Mouse (Mus musculus): ENCODE data around the gene Snx29.

Snx29 gene

DNA sequence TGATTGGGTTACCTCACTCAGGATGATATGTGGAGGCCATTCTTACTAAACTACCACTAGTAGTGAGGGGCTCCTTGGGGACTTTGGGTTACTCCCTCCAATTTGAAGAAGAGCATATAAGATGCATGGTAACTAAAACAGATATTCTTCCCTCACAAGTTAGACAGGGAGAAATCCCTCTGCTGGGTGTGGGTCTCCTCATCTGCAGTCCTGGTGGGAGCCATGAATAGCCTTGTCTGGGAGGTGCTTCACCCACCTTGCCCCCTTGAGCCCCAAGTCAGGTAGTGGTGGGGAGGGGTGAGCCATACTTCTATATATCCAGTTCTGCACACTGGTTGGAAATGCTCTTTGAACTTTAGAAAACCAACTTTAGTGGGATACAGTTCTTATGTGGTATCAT, 218.3 kb downstream of the Snx29 start:
- DNase-seq, result no peak

DNA sequence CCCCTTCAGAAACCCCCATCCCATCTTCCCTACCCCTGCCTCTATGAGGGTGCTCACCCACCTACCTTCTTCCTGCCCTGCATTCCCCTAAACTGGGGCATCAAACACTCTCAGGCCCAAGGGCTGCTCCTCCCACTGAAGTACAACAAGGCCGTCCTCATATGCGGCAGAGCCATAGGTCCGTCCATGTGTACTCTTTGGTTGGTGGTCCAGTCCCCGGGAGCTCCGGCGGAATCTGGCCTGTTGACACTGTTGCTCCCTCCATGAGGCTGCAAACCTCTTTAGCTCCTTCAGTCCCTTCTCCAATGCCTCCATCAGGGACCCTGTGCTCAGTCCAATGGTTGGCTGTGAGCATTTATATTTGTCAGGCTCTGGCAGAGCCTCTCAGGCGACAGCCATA, 219.1 kb downstream of the Snx29 start:
- DNase-seq, result no peak

DNA sequence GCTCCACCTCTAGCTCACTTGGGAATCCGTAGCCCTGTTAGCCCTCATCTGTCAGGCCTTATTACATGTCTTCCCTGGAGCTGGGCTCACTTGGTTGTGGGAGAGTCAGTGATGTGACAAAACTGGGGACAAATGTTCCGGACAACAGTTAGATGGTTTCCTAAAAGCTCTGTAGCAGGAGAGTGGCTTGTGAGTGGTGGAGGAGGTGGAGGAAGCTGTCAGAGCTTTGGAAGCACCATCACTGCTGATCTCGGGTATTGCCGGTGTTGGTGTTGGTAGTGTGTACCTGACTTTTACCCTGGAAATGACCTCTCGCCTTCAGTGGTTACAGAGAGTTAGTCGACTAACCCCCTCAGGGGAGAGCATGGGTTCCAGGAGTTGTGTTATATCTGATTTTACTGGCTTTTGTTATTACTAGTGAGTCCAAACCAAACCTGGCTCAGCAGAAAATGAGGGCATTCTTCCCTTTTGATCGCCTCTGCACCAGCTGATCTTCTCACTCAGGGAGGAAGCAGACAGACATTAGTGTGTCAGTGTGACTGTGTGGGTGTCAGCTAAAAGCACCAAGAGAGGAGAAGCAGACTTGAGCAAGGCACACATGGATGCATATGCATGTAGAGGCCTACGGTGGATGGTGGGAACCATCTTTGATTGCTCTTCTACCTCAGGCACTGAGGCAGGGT, 227.5 kb downstream of the Snx29 start:
- no peak for DNase-seq

DNA sequence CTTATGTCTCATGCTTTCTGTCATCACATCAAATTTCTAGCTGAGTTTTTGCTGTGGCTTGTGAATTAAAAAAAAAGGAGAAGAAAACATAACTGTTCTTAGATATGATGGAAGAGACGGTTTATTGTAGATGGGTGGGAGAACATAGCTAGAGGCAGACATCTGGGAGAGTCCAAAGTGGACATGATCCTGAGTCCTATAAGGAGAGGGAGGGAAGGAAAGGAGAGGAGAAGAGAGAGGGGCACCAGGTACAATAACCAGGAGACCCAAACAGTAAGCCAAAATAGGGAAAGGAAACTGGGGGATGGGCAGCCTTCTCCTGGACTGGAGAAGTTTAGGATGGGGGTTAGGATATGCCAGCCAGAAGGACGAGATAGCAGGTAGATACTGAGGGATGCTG, 239.0 kb downstream of the Snx29 start:
- DNase-seq, result no peak

DNA sequence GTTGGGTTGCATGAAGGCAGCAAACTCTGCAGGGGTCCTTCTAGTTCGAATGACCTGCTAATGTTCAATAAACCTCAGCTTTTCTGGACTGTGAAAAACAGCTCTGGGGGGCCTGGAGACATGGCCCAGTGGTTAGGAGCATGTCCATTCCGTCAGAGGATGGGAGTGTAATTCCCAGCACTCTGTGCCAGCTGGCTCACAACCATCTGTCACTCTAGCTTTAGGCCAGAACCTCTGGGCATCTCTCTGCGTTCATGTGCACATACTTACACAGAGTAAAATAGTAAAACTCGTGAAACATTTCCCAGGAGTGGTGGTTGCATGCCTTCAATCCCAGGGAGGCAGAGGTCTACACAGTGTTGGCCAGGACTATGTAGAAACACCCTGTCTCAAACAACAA, 241.1 kb downstream of the Snx29 start:
- no peak for DNase-seq

DNA sequence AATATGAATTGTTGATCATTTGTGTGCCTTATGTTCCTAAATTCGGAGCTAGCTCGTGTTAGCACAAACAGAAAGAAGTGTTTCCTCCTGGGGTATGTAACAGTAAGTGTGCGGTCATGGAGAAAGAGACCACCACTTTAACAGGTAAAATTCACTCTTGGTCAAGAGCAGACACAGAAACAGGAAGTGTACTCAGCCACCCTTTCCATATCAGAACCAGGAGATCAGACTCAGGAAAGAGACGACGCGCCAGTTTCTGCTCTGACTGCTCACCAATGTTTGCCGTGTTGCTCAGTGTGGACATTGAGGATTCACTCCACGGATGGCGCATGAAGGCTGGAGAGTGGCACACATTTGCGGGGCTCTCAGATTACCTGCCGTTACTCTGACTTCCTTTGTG, 242.4 kb downstream of the Snx29 start:
- DNase-seq, result no peak

DNA sequence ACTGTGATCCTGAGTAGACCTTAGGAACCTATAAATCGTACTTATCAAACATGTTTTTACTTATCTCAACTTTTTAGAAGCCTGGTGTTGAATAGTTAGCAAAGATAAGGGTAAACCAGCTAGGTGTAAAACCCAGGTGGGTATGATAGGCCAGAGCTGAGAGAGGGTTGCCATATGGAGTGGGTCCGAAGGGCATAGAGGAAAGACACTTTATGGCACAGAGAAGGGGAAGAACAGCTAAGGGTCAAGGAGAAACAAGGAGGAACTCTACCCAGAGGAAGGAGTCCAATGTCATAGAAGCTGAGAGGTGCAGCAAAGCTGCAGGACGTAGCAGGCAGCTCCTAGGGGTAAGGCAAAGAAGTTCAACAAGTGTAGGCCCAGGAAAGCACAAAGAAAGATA, 244.9 kb downstream of the Snx29 start:
- no peak for DNase-seq

DNA sequence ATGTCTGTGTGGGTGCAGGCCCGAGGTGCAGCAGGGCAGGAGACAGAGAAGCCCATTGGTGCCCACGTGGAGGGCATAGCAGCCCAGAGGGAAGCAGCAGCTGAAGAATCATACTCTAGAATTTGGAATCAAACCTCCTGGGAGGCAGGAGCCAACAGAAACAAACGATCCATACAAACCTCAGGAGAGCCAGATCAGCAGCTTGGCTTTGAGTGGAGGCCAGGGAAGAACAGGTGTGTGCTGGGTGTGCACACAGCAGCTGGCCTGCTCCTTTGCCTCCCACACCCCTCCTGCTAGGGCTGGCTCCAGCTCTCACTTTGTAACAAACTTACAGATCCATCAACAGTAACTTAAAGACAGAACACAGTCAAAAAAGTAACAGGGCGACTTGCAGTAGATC, 245.4 kb downstream of the Snx29 start:
- no peak for DNase-seq

DNA sequence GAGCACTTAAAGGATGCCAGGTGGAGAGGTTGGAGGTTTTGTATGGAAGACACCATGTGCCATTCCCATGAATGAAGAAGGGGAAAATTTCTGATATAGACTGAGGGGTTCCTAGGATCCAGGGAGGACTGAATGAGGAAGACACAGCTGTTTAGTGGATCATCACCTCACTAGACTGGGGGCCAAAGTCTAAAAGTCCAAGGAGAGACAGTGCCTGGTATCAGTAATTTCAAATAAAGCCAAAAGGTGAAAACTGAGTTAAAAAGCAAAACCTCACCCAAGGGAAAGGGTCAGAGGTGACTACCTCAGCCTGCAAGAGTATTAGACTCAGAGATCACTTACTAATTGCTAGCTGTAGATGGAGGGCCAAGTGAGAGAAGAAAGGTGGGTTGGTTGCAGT, 245.9 kb downstream of the Snx29 start:
- DNase-seq, result no peak

DNA sequence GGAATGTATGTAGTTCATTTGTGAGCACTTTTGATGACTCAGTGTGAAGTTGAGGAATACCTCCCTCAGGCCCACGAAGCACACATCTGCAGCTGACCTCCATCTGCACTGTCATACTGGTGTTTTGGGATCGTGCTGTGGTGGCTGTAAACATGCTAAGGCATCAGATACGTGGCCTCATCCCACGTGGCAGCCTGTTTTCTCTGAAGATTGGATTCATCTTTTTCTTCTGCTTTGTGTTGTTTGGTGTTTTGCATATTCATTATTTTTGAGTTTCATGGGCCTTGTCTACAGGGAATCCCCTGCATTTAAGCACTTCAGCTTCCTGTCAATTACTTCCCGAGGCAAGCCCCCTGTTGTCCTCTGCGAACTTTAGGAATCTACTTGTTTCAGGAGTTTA, 246.4 kb downstream of the Snx29 start:
- DNase-seq, result no peak

DNA sequence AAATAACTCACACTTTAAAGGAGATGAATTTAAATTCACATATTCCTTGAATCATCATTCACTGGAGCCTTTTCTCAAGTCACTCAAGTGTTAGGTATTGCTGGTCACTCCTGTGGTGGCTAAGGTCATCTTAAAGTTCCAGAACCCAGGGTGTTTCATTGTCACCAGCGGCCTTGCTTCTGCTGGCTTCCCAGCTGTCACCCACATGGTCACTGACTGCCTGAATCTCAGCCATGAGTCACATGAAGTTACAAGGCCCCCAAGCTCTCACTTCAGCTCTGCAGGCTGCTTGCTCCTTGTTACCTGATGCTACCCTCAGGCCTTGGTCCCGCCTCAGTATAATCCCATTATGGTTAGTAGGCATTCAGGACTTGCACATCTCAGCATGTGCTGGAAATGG, 247.4 kb downstream of the Snx29 start:
- DNase-seq, result no peak

DNA sequence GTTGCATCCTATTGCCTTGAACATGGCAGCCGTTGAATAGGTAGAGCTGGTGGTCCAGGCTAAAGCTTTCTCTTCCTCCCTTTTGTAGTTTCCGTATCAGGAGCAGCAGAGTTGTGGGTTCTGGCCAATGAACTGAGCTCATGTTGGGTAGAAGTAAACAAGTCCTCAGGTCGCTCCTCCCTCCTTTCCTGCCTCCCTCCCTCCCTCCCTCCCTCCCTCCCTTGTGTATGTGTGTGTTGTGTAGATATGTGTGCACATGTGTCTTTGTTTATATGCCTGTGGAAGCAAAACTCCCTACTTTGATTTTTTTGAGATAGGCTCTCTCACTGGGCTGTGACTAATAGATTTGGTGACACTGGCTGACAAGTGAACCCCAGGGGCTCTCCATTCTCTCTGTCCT, 251.8 kb downstream of the Snx29 start:
- DNase-seq, result no peak

DNA sequence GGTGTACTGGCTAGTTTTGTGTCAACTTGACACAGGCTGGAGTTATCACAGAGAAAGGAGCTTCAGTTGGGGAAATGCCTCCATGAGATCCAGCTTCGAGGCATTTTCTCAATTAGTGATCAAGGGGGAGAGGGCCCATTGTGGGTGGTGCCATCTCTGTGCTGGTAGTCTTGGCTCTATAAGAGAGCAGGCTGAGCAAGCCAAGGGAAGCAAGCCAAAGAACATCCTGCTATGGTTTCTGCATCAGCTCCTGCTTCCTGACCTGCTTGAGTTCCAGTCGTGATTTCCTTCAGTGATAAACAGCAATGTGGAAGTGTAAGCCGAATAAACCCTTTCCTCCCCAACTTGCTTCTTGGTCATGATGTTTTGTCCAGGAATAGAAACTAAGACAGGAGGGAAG, 253.0 kb downstream of the Snx29 start:
- peak in 1 of 2 experiments; percentile 19 for DNase-seq

DNA sequence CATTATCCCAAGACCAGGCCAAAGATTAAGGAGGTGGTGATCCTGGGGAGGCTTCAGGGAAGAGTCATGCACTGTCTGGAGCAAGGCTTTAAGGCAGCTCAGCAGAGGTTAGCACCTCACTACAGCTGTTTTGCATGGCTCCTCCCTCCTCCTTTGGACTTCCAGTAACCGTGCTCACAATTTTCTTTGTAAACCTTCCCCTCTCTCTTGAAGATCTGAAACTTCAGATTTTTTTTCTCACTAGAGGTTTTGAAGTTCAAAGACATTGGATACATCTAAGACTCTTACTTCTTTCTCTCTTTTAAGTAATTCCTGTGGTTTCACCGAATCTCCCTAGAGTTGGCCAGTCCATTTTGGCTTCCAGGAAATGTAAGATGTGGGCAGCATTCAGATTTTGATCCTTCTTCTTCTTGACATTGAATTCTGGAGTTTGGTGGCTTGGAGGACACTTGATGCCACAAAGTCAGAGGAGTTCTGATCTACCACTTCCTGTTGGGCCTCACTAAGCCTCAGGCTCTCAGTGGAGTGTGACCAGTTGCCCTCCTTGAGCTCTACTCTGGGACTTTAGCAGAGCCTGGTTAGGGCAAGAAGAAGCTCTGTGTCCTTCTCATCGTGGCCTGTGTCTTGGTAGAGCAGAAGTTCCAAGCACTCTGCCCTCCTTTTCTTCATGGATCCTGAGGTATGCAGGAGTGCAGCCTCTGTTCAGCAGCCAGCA, 255.0 kb downstream of the Snx29 start:
- no peak for DNase-seq

DNA sequence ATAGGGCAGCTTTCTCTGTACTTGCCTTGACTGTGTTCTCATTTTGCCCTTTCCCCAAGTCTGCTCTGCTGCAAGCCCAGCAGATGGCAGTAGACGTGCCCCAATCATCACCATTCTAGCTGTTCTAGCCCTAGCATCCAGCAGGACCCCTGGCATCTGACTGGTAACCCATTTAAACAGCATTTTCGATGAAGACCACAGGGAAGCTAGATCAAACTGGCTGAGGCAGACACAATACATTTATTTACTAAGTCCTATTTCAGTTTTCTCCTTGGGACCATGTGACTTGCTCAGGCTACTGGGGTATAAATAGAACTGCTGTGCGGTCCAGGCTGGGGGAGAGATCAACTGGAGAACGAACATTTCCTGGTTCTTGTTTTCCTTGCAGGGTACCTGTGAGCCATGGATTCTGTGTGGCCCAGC, 257.0 kb downstream of the Snx29 start:
- DNase-seq, result peak; percentile 31 to 38

DNA sequence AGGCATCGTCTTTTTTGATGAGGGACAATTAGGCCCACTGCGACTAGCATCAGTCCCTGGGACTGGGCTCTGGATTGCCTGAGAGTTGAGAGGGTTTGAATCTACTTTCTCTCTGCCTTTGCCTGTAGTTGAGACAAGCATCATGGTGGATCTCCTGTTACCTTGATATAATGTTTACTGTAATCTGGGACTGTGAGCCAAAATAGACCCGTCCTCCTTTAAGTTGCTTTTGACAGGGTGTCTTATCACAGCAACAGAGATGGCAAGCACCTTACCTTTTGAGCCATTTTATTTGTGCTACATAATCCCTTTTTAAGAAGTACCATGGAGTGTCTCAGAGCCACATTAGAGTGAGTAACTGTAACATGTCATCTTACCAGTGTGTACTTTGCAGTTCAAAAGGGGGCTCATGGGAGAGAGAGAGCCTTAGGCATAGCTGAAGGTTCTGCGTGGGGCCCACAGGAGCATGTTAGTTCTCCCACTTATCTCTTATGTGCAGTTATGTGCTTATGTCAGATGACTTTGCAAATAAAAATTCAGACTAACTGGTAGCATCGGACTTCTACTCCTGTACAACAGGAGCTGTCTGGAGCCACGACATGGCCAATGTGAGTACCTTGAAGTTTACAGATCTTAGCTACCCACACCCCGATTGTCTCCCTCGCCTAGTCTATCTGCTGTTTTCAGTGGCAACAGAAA, 261.4 kb downstream of the Snx29 start:
- DNase-seq, result no peak

DNA sequence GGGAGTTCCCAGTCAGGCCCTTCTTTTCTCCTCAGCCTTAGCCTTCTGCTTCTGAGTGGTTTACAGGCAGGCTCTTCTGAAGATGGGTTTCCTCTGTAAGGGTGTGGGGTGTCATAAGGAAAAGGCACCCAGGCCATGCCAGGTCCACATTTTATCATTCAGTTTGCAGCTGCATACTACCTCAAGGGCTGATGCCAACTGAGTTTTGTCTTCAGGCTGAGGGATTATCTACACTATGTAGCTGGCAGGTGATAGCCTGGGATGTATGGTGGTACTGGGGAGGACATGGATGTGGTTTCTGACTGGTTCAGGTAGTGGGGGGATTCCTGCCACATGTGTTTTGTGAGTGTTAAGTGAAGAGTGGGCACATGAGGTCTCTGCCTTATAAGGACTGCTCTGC, 266.0 kb downstream of the Snx29 start:
- DNase-seq, result no peak

DNA sequence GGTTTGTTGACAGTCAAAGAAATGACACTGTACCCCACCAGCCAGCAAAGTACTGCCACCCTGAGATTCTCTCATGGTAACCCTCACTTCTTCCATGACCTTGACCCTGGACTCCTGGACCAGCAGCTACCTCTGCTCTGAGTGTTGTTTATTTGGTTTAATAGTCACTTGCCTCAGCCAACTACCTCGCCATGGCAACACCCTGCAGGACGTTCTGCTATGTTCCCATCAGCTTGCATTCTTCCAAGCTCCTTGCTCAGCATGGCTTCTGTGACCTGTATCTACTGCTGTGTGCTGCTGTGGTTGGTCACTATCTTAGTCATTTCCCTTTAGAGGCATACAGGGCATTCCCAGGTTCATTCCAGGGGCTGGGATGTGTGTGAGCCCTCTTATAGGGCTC, 266.6 kb downstream of the Snx29 start:
- no peak for DNase-seq

DNA sequence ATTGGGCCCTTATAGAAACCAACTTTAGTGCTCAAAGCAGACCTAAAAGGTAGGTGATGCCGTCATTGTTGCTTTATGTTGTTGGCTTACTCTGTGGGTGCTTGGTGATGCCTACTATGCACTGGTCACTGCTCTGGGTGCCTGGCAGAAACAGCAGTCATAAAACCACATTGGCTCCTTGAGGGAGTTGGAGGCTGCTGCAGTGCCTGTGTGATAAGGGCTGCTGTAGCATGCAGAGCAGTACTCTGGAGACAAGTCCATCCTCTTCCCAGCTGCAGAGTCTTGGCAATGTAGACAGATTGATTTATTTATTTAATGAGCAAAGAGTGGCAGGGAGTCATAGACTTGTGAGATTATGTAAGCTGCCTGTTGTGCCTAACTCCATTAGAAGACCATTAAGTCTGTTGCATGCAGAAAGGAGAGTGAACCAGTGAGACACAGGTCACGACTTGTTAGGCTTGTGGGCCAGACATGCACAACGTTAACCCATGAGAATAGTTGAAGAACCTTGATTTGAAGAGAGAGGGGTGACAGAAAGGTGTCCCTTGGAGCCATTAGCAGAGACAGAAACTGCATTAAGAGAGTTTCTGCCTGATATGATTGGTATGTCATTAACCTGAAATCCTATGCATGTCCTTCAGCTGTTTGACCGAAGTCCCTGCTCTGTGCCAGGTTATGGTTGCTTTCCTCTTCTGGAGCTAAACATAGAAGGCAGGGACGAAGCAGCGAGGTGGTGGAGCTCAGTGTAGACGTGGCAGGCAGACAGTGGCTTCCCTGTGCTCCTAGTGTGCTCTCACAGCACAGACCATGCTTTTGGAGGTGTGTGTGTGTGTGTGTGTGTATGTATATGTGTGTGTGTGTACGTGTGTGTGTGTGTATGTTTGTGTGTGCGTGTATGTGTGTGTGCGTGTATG, 267.3 kb downstream of the Snx29 start:
- no peak for DNase-seq

DNA sequence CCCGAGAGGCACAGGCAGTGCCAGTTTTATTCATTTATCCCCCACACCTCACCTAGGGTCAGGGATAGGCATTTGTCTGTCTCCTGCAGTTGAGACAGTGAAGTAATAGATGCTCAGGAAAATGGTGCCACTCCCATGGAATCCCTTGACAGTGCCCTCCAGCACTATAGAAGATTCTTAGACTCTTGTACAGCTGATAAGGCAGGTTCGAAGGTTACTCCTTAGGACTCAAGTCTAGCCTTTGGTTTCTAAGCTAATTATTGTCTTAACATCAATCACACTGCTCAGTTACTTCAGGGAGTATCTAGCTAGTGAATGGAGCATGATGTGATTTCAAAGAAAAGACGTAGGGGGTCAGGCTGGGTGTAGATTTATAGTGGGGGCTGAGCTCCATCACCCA, 273.9 kb downstream of the Snx29 start:
- DNase-seq, result no peak

DNA sequence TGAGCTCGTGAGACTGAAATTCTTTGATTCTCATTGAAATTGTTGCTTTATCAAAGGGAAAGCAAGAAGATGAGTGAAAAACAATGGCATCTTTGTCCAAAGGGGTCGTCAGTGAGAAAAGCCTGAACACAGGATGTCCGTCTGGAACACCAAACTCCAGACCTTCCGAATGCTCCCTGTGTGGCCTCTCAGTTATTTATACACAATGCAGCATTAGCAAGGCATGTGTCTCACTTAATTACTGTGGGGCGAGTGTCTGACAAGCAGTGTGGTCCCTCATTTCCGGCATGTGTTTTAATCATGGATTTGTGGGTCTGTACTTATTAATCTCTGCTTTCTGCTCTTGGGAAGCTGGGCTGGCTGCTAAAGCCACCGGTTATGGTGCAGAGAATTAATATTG, 275.1 kb downstream of the Snx29 start:
- no peak for DNase-seq

DNA sequence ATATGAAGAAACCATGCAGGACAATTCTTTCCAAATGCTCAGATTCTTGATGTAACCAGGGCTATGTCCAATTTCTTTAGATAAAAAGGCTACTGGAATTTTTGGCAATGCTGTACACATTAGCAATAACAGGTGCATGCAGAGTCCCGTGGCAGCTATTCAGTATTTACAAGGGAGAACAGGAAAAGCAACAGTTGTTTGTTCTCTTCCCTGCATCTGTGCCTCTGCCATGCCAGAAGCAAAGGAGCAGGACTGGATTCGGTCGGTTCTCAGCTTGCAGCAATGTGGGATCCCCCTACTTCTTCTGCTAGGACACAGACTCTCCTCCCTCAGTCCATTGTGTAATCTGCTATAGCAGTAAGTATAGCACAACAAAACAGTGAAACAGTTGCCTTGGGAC, 276.8 kb downstream of the Snx29 start:
- DNase-seq, result no peak
